Mouse (Mus musculus) testis, adult 2 months (tissue): ENCODE measurements at regions not wholly inside any gene's neighbourhood (a gene's known extent, or its start where the extent isn't known, plus 50 kb on each side); places are given as distances from the start of the nearest gene placed in this dataset.
"Not testable (repeated sequence)": the region's sequence is repeated elsewhere in the genome, so short reads cannot be mapped to it uniquely, and the experiment has no call there.

Source experiments
- H3K27ac ChIP-seq: fragments of 200-500 bp; 2 replicates; pipeline ENCODE4 v1.5.1; 2012; ENCODE audit warnings: low read depth, low read length; ENCODE audit not compliant: control insufficient read depth, insufficient read depth
- H3K27me3 ChIP-seq: fragments of 200-500 bp; 2 replicates; pipeline ENCODE4 v1.6.1; 2012; ENCODE audit warnings: mild to moderate bottlenecking, low read length, moderate library complexity; ENCODE audit not compliant: control insufficient read depth, insufficient read depth
- H3K36me3 ChIP-seq: fragments of 200-500 bp; 2 replicates; pipeline ENCODE4 v1.6.1; 2012; ENCODE audit warnings: mild to moderate bottlenecking, low read length; ENCODE audit not compliant: control insufficient read depth, insufficient read depth
- H3K4me1 ChIP-seq: fragments of 200-500 bp; 2 replicates; pipeline ENCODE4 v1.6.1; 2012; ENCODE audit warnings: low read length; ENCODE audit not compliant: control insufficient read depth, insufficient read depth
- H3K4me3 ChIP-seq: fragments of 200-500 bp; 2 replicates; pipeline ENCODE4 v1.5.1; 2012; ENCODE audit warnings: low read depth, mild to moderate bottlenecking, low read length, moderate library complexity, mixed read lengths; ENCODE audit not compliant: control insufficient read depth
- CTCF ChIP-seq: fragments of 200-500 bp; IDR thresholded peaks from 2 replicates; pipeline ENCODE4 v1.5.1; 2012; ENCODE audit warnings: low read depth, mild to moderate bottlenecking, inconsistent platforms, low read length, moderate library complexity; ENCODE audit not compliant: control insufficient read depth, insufficient read depth, insufficient replicate concordance
- POLR2A ChIP-seq: fragments of 200-500 bp; IDR thresholded peaks from 2 replicates; pipeline ENCODE4 v1.6.1; 2012; ENCODE audit warnings: low read depth, mild to moderate bottlenecking, inconsistent platforms, low read length, moderate library complexity; ENCODE audit not compliant: control insufficient read depth

- Histone ChIP-seq H3K27me3 (no peaks in the 10 kb centered on the region), H3K27ac (no peak overlapping the region), H3K4me1 (no peaks in the 10 kb centered on the region), H3K36me3 (no peaks in the 10 kb centered on the region), H3K4me3 (no peak overlapping the region)
- TF ChIP-seq CTCF (no peak), POLR2A (no peak)
Measured at GRCm38 (mm10) chrX:70871209-70871608, 178.8 kb upstream of the Mamld1 start.

- Histone ChIP-seq H3K36me3 (no peaks in the 10 kb centered on the region), H3K4me1 (no peaks in the 10 kb centered on the region), H3K27ac (no peak overlapping the region), H3K4me3 (no peak overlapping the region), H3K27me3 (no peaks in the 10 kb centered on the region)
- TF ChIP-seq POLR2A (no peak), CTCF (no peak)
Measured at GRCm38 (mm10) chrX:70881326-70881725, 168.7 kb upstream of the Mamld1 start.

- Histone ChIP-seq H3K4me1 (no peaks in the 10 kb centered on the region), H3K36me3 (no peaks in the 10 kb centered on the region), H3K27ac (no peak overlapping the region), H3K27me3 (no peaks in the 10 kb centered on the region), H3K4me3 (no peak overlapping the region)
- TF ChIP-seq POLR2A (no peak), CTCF (no peak)
Measured at GRCm38 (mm10) chrX:70883461-70883860, 166.6 kb upstream of the Mamld1 start.

GRCm38 (mm10) chrX:70894517-70894916, 155.5 kb upstream of the Mamld1 start:
- no peaks in the 10 kb centered on the region for H3K27me3 ChIP-seq
- H3K4me1 ChIP-seq: no peaks in the 10 kb centered on the region
- no peaks in the 10 kb centered on the region for H3K36me3 ChIP-seq
- H3K4me3 ChIP-seq: no peak overlapping the region
- no peak overlapping the region for H3K27ac ChIP-seq
- TF ChIP-seq POLR2A (no peak), CTCF (no peak)

- TF ChIP-seq CTCF (no peak), POLR2A (no peak)
- no peak overlapping the region for H3K4me3 ChIP-seq
- no peaks in the 10 kb centered on the region for H3K4me1 ChIP-seq
- H3K36me3 ChIP-seq: no peaks in the 10 kb centered on the region
- H3K27ac ChIP-seq: no peak overlapping the region
- H3K27me3 ChIP-seq: no peaks in the 10 kb centered on the region
Measured at GRCm38 (mm10) chrX:70895554-70895953, 154.5 kb upstream of the Mamld1 start.

- Histone ChIP-seq H3K27me3 (no peaks in the 10 kb centered on the region), H3K4me1 (no peaks in the 10 kb centered on the region), H3K4me3 (no peak overlapping the region), H3K36me3 (no peaks in the 10 kb centered on the region), H3K27ac (no peak overlapping the region)
- no peak for TF ChIP-seq POLR2A
- no peak for TF ChIP-seq CTCF
Measured at GRCm38 (mm10) chrX:70897110-70897721, 152.8 kb upstream of the Mamld1 start.

- H3K27ac ChIP-seq, H3K27me3 ChIP-seq, H3K4me3 ChIP-seq, H3K4me1 ChIP-seq, H3K36me3 ChIP-seq: not testable (repeated sequence)
Measured at GRCm38 (mm10) chrX:70898836-70899235, 151.2 kb upstream of the Mamld1 start.

- H3K4me3 ChIP-seq: no peak overlapping the region
- H3K4me1 ChIP-seq: no peaks in the 10 kb centered on the region
- no peak for TF ChIP-seq POLR2A
- TF ChIP-seq CTCF: no peak
- no peaks in the 10 kb centered on the region for H3K27me3 ChIP-seq
- no peak overlapping the region for H3K27ac ChIP-seq
- no peaks in the 10 kb centered on the region for H3K36me3 ChIP-seq
Measured at GRCm38 (mm10) chrX:70899720-70900479, 150.2 kb upstream of the Mamld1 start.
